Mouse (Mus musculus): ENCODE data around the gene Vdr.

The Vdr gene

GRCm38 (mm10) chr15:97910530-97910929 is at the start of gene Vdr:
Vdr (minus strand) TSS chr15:97910630.
- DNase-seq (ENCODE audit: low spot score), result no peak

DNA sequence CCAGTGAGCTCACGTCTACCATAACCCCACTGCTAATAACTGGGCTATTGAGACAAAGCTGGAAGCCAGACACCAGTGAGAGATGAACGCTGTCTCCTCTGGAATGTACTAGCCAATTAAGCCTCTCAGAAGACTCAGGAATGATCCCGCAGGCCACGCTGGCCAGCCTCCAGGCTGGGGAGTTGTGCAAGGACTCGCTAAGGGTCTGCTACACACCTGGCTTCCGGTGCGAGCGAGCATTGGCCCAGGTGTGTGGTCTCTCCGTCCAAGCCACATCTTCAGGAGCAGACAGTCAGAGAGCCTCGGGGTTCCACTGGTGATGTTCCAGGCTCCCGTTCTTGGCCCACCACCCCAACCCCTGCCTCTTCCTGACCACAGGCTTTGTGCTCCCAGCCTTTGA is 46.0 kb upstream of the Vdr start:
- no peak for DNase-seq (ENCODE audit: low spot score)

- no peak for DNase-seq (ENCODE audit: low spot score)
Observed at GRCm38 (mm10) chr15:97955742-97956141, 45.3 kb upstream of the Vdr start.

DNA sequence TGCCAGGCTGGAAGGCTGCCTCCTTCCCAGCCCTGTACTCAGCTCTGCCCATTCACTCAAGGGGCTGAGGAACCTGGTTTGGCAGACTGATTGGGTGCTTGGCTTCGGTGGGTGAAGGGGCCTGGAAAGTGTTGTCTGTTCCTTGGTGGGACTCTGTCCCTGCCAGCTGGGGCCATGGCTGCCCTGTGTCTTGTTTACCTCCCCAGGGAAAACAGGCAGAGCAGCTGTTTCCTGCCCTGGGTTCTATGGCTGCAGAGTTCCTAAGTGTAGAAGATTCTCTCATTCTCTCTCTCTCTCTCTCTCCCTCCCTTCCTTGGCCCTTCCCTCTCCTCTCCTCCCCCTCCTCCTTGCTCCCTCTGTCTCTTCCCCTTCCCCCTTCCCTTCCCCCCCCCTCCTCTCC is 44.9 kb upstream of the Vdr start:
- no peak for DNase-seq (ENCODE audit: low spot score)

GRCm38 (mm10) chr15:97954671-97955070 is 44.2 kb upstream of the Vdr start:
- DNase-seq (ENCODE audit: low spot score), result no peak

DNA sequence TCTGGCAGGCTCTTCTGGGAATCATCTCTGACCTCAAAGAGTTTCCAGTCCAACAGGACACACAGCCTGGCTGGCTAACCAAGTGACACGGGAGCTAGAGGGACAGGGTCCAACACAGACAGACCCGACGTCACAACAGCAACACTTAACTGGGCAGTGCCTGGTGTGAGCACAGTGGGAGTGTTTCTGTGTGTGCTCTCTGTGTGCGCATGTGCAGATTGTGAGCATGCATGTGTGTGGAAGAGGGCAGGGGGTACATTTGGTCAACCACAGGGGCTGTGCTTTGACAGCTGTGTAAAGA is 42.4 kb upstream of the Vdr start:
- DNase-seq (ENCODE audit: low spot score), result no peak

- peak; percentile 39 for DNase-seq (ENCODE audit: low spot score)
Observed at GRCm38 (mm10) chr15:97952137-97952888, 41.9 kb upstream of the Vdr start.

DNA sequence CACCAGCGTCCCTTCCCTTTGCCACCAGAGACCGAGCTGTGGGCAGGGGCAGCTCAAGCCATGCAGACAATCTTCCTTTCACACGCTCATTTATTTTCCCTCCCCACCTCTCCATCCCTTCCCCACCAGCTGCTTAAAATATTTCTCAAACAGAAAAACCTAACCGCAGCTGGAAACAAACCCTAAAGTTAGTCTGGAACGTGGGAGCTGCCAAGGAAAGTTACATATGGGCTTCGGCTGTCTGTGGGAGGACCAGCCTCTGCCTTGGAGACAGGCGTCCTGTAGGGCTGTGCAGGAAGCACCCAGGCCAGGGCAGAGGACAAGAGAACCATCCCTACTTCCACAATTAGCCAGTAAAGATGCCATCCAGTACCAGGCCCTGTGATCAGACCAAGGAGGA is 39.8 kb upstream of the Vdr start:
- DNase-seq (ENCODE audit: low spot score), result no peak

- no peak for DNase-seq (ENCODE audit: low spot score)
Observed at GRCm38 (mm10) chr15:97949706-97950105, 39.3 kb upstream of the Vdr start.

DNA sequence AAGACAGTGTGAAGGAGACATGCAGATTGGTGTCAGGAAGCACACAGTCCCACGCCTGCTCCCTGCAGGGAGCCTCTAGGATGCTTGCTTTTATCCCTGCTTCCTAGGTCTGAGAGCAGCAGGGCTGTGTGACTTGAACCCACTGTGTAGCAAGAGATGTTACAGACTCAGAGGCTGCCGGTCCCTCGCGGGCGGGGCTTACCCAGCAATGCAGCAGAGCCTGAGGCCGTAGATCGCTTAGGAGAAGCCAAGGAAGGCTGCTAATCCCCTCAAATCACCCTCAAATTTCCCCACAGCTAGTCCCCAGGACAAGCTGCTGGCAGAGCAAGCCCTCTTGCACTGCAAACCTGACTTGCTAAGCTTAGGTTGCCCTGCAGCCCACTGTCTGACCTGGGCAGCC is 38.3 kb upstream of the Vdr start:
- no peak for DNase-seq (ENCODE audit: low spot score)

DNA sequence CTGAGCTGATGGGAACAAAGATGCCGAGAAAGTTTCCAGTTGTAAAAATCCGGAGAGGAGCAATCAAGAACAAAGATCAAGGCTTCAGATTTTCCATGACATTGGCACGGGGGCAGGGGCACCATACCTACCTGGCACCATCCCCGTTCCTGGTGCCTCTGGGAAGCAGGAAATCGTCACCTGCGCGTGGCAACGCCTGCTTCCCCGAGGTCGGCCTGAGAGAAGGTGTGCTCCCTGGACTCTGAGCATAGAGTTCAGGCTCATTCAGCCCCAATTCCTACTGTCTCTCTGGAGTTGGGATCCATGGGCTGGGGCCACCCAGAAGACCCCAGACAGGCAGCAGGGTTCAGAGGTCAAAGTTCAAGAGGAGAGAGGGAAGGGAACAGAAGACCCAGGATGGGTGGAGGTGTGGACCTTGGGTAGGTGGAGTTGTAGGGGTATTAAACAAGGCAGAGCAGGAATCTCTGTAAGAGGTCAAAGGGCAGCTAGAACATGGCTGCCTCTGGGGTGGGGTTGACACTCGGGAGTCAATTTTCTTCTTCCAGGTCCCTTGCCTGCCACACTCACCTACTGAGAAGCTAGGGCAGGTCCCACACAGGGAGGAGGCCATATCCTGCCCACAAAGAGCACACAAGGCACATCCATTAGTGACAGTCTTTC is 35.4 kb upstream of the Vdr start:
- no peak for DNase-seq (ENCODE audit: low spot score)

GRCm38 (mm10) chr15:97944919-97945574 is 34.6 kb upstream of the Vdr start:
- no peak for DNase-seq (ENCODE audit: low spot score)

- no peak for DNase-seq (ENCODE audit: low spot score)
Observed at GRCm38 (mm10) chr15:97943356-97943755, 32.9 kb upstream of the Vdr start.

- DNase-seq (ENCODE audit: low spot score), result no peak
Observed at GRCm38 (mm10) chr15:97942538-97942937, 32.1 kb upstream of the Vdr start.

GRCm38 (mm10) chr15:97941306-97941705 is 30.9 kb upstream of the Vdr start:
- DNase-seq (ENCODE audit: low spot score), result no peak

DNA sequence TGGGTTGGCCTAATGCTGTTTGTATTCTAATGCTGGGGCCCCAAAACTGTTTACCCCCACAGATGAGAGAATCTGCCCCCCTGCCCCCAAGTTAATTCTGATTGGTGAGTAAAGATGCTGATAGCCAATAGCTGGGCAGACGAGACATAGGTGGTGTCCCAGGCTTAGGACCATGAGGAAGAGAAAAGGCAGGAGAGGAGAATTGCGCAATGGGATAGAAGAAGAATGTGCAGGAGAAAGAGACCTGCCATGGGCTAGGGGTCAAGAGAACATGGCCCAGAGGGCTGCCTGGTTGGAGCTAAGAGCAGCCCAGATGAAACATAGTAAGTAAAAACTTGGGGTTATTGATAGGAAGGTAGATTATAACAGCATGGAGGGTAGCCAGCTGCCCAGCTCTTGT is 29.7 kb upstream of the Vdr start:
- DNase-seq (ENCODE audit: low spot score), result no peak

DNA sequence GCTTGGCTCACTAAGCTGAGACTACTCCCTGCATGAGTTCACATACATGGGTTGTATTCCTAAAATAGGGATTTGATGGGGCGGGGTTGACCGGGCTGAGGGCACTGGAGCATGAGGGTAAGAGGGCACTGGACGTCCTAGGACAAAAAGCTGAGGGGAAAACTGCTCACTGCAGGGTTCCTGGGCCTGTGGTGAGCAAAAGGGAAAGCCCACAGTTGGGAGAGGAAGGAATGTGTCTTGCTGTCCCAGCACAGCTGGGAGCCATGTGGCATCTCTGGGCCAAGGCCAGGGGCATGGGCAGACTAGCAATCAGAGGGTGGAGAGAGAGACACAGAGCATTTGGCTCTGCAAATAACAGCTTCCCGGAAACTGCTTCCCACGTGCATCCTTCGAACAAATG is 28.1 kb upstream of the Vdr start:
- no peak for DNase-seq (ENCODE audit: low spot score)

DNA sequence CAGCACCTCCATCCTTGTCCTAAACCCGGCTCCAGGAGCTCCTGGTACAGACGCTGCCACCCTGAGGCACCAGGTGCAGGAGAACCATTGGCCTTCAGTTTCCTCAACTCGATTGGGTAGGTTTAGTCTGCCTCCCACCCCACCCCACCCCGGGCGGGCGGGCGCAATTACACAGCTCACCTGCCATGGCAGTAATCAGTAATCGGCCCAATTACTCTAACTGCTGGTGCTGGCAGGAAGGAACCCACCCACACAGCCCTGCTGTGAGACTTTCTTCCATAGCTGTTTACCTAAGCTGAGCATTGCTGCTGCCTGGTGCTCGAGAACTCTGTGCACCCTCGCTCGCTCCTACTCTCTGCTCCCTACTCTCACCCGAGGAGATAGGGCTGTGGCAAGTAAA is 22.0 kb upstream of the Vdr start:
- DNase-seq (ENCODE audit: low spot score), result no peak

- DNase-seq (ENCODE audit: low spot score), result no peak
Observed at GRCm38 (mm10) chr15:97929259-97929824, 18.9 kb upstream of the Vdr start.

GRCm38 (mm10) chr15:97927821-97928220 is 17.4 kb upstream of the Vdr start:
- no peak for DNase-seq (ENCODE audit: low spot score)

DNA sequence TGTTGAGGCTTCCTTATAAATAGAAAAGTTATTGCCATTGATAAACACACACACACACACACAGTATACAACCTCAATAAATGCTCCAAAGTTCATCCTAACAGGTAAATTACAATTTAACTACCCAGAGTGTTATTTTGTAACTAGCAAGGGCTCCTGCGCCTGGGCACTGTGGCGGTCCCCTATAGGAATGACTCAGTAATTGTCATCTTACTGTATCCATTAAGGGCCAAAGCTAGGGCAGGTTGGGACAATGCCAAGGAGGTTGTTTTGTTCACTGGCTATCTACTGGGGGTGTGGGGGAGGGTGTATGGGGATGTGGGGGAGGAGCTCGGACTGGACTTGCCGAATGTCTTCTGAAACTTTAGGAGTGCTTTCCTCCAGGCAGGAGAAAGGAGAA is 16.6 kb upstream of the Vdr start:
- DNase-seq (ENCODE audit: low spot score), result no peak

DNA sequence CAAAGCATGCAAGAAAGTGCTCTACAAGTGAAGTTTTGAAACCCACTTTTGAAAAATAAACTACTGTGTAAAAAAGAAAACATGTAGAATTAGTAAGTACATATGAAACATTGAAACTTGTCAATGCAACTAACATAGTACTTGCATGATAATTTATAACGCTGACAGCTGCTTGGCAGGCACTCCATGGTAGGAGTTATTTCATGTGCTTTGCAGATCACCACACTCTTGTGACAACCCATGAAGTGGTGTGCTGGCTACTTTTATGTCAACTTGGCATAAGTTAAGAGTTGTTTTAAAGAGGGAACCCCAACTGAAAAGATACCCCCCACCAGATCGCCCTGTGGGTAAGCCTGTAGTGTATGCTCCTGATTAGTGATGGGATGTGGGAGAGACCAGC is 12.0 kb upstream of the Vdr start:
- DNase-seq (ENCODE audit: low spot score), result no peak

DNA sequence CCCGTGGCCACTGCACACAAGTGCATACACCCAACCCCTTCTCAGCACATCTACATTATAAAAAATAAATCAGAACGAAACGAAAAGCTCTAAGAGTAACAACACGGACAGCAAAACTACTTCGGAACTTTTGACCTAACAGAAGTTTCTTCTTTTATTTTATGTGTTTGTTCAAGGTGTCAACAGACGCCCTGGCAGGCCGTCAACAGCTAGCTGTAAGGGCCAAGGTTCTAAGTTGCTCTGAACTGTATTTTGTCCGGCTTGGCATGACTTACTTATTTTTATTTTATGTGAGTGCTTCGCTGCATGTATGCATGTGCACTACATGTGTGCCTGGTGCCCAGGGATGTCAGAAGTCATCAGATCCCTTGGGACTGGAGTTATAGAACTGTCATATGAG is 11.4 kb upstream of the Vdr start:
- no peak for DNase-seq (ENCODE audit: low spot score)
